Mouse (Mus musculus) kidney, embryonic 16.5 days (tissue): Measurements from ENCODE around the gene Cbx1. TPM values are rescaled to one million over a fixed set of nuclear protein-coding genes. Genes with fewer than 3 reads are reported as not detected.
A peak's percentile ranks its signal among the peaks of the same experiment; 100 is the strongest.

ENCODE experiments used
- ATAC-seq: fragments of 200-750 bp; cut with Nextera tagmentation; 2 replicates; pipeline ENCODE4 v1.8.0; 2017; ENCODE audit warnings: moderate TSS enrichment; ENCODE audit not compliant: low FRiP score, low TSS enrichment
- H3K27ac ChIP-seq: fragments of 300-500 bp; sonication (generic); 2 replicates; pipeline ENCODE4 v1.5.1; 2014; ENCODE audit warnings: low read length
- H3K27me3 ChIP-seq: fragments of 300-500 bp; sonication (generic); 2 replicates; pipeline ENCODE4 v1.6.1; 2014; ENCODE audit warnings: low read length, control low read depth, mixed read lengths; ENCODE audit not compliant: insufficient read depth
- H3K36me3 ChIP-seq: fragments of 300-500 bp; sonication (generic); 2 replicates; pipeline ENCODE4 v1.6.1; 2014; ENCODE audit warnings: low read length, control low read depth, mixed read lengths; ENCODE audit not compliant: insufficient read depth
- H3K4me1 ChIP-seq: fragments of 300-500 bp; sonication (generic); 2 replicates; pipeline ENCODE4 v1.6.1; 2014; ENCODE audit warnings: low read length, control low read depth, mixed read lengths; ENCODE audit not compliant: insufficient read depth
- H3K4me2 ChIP-seq: fragments of 300-500 bp; sonication (generic); replicated peaks from 2 replicates; pipeline ENCODE4 v1.6.1; 2014; ENCODE audit warnings: low read depth, low read length
- H3K4me3 ChIP-seq: fragments of 300-500 bp; sonication (generic); 2 replicates; pipeline ENCODE4 v1.5.1; 2014; ENCODE audit warnings: mild to moderate bottlenecking, low read length
- H3K9ac ChIP-seq: fragments of 300-500 bp; sonication (generic); replicated peaks from 2 replicates; pipeline ENCODE4 v1.6.1; 2014; ENCODE audit warnings: low read length
- H3K9me3 ChIP-seq: fragments of 300-500 bp; sonication (generic); 2 replicates; pipeline ENCODE4 v1.6.1; 2016; ENCODE audit warnings: low read length, control low read depth
- WGBS: fragments of 180-500 bp; shearing (Covaris S2); extraction: QIAGEN DNeasy Blood & Tissue Kit; methylation state at CpG from one replicate; pipeline ENCODE4 v1.1.7; 2014; 5-methylcytosine and 5-hydroxymethylcytosine counted together
- polyA plus RNA-seq: library from polyadenylated mRNA; unstranded; fragments of >200 nt; fragmentation: Nextera tagmentation; extraction: Ambion mirVana; gene quantifications from 2 replicates; pipeline ENCODE4 v1.2.1, GENCODE M21; 2015

Gene Cbx1
- polyA plus RNA-seq, 1 experiment from 2014 or later: 109 TPM

DNA sequence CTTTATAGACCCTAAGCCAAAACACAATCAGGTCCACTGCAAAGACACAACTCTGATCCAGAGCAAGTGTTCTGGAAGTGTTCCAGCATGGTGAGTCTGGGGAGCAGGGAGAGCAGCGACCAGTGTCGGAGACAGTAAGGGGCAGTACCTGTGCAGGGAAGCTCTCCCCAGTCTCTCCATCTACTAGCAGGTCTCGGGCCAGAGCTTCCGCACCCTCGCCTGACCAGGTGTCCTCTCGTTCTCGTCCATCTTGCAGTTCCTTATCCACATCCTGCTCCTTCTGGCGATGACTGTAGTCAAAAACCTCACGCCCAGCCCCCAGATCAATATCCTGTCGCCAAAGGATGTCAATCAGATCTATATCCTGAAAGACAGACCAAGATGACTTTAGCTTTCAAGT lies 33.0 kb downstream of the Cbx1 start:
- H3K36me3 ChIP-seq: peaks cover 57% of the 10 kb centered on the region
- H3K27ac ChIP-seq: no peak overlapping the region
- ATAC-seq: no peak
- peaks cover 44% of the 10 kb centered on the region for H3K4me1 ChIP-seq
- WGBS: 97% methylated on average over 10 of the region's 10 CpGs
- H3K9ac ChIP-seq: no peak overlapping the region
- H3K27me3 ChIP-seq: no peaks in the 10 kb centered on the region
- no peak overlapping the region for H3K4me3 ChIP-seq
- H3K9me3 ChIP-seq: no peaks in the 10 kb centered on the region
- no peak overlapping the region for H3K4me2 ChIP-seq

- no peak for ATAC-seq
- Histone ChIP-seq H3K9ac (peak overlapping the region; percentile 68), H3K4me3 (peak overlapping the region; percentile 57), H3K27me3 (no peaks in the 10 kb centered on the region), H3K4me1 (peaks cover 53% of the 10 kb centered on the region), H3K36me3 (peaks cover 57% of the 10 kb centered on the region), H3K9me3 (no peaks in the 10 kb centered on the region), H3K4me2 (peak overlapping the region; percentile 94), H3K27ac (no peak overlapping the region)
- 36% methylated on average over 4 of the region's 4 CpGs for WGBS
These were observed 33.9 kb downstream of the Cbx1 start for GRCm38 (mm10) chr11:96822675-96823470.

- Histone ChIP-seq H3K4me2 (peak overlapping the region; percentile 94), H3K9ac (peak overlapping the region; percentile 68), H3K4me1 (peaks cover 58% of the 10 kb centered on the region), H3K27me3 (no peaks in the 10 kb centered on the region), H3K4me3 (peak overlapping the region; percentile 57), H3K9me3 (no peaks in the 10 kb centered on the region), H3K27ac (peak overlapping the region; percentile 81), H3K36me3 (peaks cover 51% of the 10 kb centered on the region)
- ATAC-seq: no peak; the same call in none of the 2 replicates
- 5% methylated on average over 13 of the region's 13 CpGs for WGBS
These were observed 34.5 kb downstream of the Cbx1 start for GRCm38 (mm10) chr11:96823471-96823837.

- H3K9me3 ChIP-seq: no peaks in the 10 kb centered on the region
- peak overlapping the region; percentile 89 for H3K27ac ChIP-seq
- peaks cover 62% of the 10 kb centered on the region for H3K4me1 ChIP-seq
- peak overlapping the region; percentile 57 for H3K4me3 ChIP-seq
- WGBS: 1% methylated on average over 26 of the region's 26 CpGs
- peaks cover 44% of the 10 kb centered on the region for H3K36me3 ChIP-seq
- no peaks in the 10 kb centered on the region for H3K27me3 ChIP-seq
- H3K9ac ChIP-seq: peak overlapping the region; percentile 68
- ATAC-seq: peak; percentile 84
- H3K4me2 ChIP-seq: peak overlapping the region; percentile 94
These were observed 35.2 kb downstream of the Cbx1 start for GRCm38 (mm10) chr11:96823880-96824782.

DNA sequence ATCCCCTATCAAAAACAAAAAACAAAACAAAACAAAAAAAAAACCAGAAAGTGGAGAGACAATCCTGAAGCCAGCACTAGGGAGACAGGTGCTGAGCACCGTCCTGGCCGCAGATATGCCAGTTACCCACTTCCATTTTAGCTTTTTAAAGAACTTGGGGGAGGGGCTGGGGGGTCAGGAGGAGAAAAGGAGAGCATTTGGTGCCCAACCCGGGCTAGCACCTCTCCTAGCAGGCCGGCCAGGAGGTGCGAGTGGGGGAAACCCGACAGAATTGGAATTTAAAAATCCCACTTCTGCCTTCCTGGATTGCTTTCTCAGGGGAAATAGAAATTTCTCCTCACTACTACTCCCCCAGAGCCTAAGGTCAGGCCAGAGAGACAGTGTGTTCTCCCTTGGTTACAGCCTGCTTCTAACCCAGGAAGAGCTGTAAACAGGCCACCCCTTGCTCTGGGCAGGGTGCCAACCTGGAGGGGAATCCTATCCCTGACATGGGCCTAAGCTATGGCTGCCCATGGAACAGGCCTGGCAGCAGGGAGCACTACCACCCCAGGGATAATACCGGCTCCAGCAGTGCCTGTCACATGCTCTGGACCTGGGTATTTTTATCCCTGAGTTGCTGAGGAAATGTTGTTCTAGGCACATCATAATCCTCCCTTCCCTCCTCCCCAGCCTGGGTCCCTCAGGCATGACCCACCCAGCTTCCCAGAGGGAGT lies 36.0 kb downstream of the Cbx1 start:
- Histone ChIP-seq H3K36me3 (peaks cover 38% of the 10 kb centered on the region), H3K27me3 (no peaks in the 10 kb centered on the region), H3K4me1 (peaks cover 62% of the 10 kb centered on the region), H3K9ac (peak overlapping the region; percentile 53; the same call in 1 of the 2 replicates), H3K4me2 (peak overlapping the region; percentile 94), H3K9me3 (no peaks in the 10 kb centered on the region), H3K4me3 (peak overlapping the region; percentile 57), H3K27ac (peak overlapping the region; percentile 89)
- 23% methylated on average over 7 of the region's 7 CpGs for WGBS
- no peak for ATAC-seq

DNA sequence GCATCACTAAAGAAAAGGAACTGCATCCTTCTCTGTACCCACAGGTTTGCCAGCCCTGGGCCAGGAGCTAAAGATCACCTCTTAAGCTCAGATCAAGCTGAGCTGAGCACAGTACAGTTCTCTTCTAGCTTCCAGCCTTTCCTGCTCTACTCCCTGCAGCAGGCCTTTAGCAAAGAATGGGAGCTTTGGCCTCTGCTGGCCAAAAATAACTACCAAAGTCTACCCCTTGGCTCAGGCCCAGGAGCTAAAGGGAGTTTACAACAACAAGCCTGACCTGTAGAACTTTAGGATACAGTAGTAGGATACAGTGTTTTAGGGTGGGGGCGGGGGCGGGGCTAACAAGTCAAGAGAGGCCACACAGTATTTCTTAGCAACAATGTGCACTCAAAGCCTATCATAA lies 37.6 kb downstream of the Cbx1 start:
- Histone ChIP-seq H3K36me3 (peaks cover 23% of the 10 kb centered on the region), H3K27me3 (no peaks in the 10 kb centered on the region), H3K4me3 (peak overlapping the region; percentile 31), H3K4me2 (peak overlapping the region; percentile 94), H3K9ac (peak overlapping the region; percentile 53), H3K27ac (peak overlapping the region; percentile 20), H3K9me3 (no peaks in the 10 kb centered on the region), H3K4me1 (peaks cover 72% of the 10 kb centered on the region)
- 63% methylated on average over 2 of the region's 2 CpGs for WGBS
- no peak for ATAC-seq

DNA sequence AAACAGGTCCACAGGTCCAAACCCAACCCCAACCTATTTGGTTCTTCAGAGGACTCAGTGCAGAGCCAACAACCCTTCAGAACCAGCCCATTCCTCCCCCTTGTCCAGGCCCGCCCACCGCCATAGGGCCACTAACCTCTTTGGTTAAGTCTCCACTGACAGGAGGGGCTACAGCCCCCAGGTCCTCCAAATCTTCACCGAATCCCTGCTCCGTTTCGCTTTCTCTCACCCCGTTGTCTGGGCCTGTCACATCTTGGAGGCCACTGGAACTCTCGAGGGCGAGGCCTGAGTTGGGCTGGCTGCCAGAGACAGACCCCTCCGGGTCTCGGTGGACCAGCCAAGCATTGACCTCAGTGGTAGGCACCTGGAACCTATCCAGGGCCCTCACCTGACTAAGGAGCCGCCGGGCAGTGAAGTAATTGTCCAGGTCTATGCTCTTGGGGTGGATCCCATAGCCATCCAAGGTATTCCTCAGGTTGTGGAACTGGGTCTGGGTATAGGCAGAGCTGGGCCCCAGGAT lies 38.2 kb downstream of the Cbx1 start:
- Histone ChIP-seq H3K9ac (peak overlapping the region; percentile 53), H3K27ac (peak overlapping the region; percentile 20), H3K4me3 (peak overlapping the region; percentile 31), H3K4me2 (peak overlapping the region; percentile 94), H3K4me1 (peaks cover 74% of the 10 kb centered on the region), H3K9me3 (no peaks in the 10 kb centered on the region), H3K36me3 (peaks cover 17% of the 10 kb centered on the region), H3K27me3 (no peaks in the 10 kb centered on the region)
- no peak for ATAC-seq
- WGBS: 63% methylated on average over 12 of the region's 12 CpGs

DNA sequence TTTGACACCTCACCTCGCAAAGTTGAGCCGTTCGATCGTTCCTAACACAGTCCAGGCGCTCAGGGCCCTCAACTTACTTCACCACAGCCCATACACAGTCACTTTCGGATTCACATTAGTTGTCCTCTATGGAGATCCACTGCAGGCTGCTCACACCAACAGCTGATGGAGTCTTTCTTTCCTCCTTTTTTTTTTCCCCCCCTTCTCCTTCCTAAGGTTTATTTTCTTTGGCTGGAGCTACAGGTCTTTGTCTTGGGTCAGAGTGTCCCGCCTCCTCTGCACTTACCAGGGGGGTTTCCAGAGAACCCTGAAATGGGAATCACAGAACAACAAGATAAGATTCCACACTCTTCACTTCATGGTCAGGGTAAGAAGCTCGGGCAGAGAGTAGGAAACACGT lies 39.0 kb downstream of the Cbx1 start:
- 56% methylated on average over 9 of the region's 9 CpGs for WGBS
- no peak for ATAC-seq
- H3K27ac ChIP-seq: 0 out of 2 replicates have a peak overlapping the region, but pooled peaks have one; percentile 20
- H3K27me3 ChIP-seq: no peaks in the 10 kb centered on the region
- peak overlapping the region; percentile 94 for H3K4me2 ChIP-seq
- H3K9ac ChIP-seq: peak overlapping the region; percentile 53
- H3K9me3 ChIP-seq: no peaks in the 10 kb centered on the region
- H3K36me3 ChIP-seq: peaks cover 16% of the 10 kb centered on the region; the same call in 1 of the 2 replicates
- peaks cover 69% of the 10 kb centered on the region for H3K4me1 ChIP-seq
- peak overlapping the region; percentile 31 for H3K4me3 ChIP-seq

GRCm38 (mm10) chr11:96828881-96829280 lies 40.0 kb downstream of the Cbx1 start:
- H3K4me1 ChIP-seq: peaks cover 59% of the 10 kb centered on the region
- H3K9me3 ChIP-seq: no peaks in the 10 kb centered on the region

More at GRCm38 (mm10) chr11:96828881-96829280, 40.0 kb downstream of the Cbx1 start:
- peak overlapping the region; percentile 94 for H3K4me2 ChIP-seq
- H3K27ac ChIP-seq: peak overlapping the region; percentile 100
- peak overlapping the region; percentile 92 for H3K4me3 ChIP-seq
- H3K9ac ChIP-seq: peak overlapping the region; percentile 97
- H3K27me3 ChIP-seq: no peaks in the 10 kb centered on the region
- H3K36me3 ChIP-seq: peaks cover 16% of the 10 kb centered on the region; the same call in 1 of the 2 replicates
- WGBS: 6% methylated on average over 10 of the region's 10 CpGs
- ATAC-seq: no peak
